Mouse (Mus musculus) retina, embryonic 14.5 days (tissue): ENCODE measurements at regions not wholly inside any gene's neighbourhood (a gene's known extent, or its start where the extent isn't known, plus 50 kb on each side); places are given as distances from the start of the nearest gene placed in this dataset.

Source experiments
- DNase-seq: peaks from one replicate; pipeline ENCODE4 v3.0.0-alpha.2; 2015; ENCODE audit warnings: low spot score

DNA sequence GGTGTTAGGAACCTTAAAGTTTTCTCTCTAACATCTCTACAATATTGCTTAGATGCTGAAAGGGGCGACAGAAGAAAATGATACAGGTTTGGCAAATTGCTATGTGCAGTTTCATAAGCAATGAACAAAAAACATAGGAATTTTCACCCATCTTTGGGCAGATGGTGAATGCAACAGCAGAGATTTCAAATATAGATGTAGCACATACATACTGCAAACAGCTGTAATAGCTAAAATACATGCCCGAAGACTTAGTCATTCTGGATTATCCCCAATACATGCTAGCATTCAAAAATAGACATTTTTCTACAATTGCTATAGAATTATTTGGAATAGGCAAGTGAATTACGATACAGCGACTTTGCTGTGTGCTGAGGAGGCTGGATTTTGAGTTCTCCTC is 544.1 kb downstream of the D3Ertd751e start:
- DNase-seq: no peak

DNA sequence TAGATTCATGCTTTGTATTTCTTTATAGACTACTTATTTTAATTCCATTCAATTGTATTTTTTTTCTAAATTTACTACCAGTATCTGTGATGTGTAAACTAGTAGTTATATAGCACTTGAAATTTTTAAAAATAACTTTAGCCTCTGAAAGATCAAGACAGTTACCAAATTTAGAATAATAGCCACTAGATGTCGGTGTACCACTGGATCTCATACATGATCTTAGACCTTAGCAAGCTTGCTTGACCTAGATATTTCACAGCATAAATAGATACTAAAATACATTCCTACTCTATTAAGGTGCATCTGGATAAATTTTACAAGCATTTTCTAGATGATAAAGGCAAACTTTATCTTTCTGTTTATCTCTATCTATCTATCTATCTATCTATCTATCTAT is 570.0 kb downstream of the D3Ertd751e start:
- DNase-seq: peak; percentile 17

GRCm38 (mm10) chr3:42327708-42328107 is 585.3 kb downstream of the D3Ertd751e start:
- no peak for DNase-seq

GRCm38 (mm10) chr3:42342806-42343205 is 600.4 kb downstream of the D3Ertd751e start:
- DNase-seq: peak; percentile 2

GRCm38 (mm10) chr3:42376785-42377184 is 634.4 kb downstream of the D3Ertd751e start:
- no peak for DNase-seq

GRCm38 (mm10) chr3:42382151-42382550 is 639.7 kb downstream of the D3Ertd751e start:
- no peak for DNase-seq

DNA sequence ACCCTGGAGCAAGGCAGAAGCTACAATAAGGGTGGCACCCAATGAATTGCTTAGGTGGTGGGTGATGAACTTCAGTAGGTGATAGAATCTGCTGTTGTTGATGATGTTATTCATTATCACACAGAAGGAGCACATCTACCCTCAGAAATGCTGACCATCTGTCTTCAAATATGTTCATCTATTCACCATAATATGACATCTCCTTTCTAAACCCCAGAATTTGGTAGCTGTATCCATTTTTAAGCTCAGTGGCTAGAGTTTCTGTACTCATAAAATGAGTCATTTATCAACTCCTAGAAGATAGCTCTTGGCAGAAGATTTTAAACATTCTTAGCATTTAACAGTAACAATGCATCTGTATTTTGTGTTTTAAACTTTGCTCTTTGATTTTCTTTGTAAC is 660.3 kb downstream of the D3Ertd751e start:
- no peak for DNase-seq

GRCm38 (mm10) chr3:42408958-42409633 is 666.7 kb downstream of the D3Ertd751e start:
- DNase-seq: no peak

DNA sequence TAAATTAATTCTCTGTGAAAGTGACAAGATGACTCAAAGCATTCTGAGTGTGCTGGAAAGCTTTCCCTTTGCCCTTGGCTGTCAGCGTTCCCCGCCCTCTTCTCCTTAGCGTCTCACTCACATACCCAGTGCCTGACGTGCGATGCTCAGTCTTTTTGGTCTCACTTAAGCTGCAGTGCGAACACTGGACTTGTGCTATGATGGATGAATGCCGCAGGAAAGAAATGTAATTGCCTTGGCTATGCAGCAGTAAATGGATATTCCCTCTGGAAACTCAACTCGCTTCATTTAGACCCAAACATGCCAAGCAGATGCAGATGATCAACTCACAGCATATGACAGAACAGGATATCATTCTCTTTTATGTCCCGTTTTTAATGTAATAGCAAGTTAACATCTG is 685.0 kb downstream of the D3Ertd751e start:
- peak; percentile 5 for DNase-seq

DNA sequence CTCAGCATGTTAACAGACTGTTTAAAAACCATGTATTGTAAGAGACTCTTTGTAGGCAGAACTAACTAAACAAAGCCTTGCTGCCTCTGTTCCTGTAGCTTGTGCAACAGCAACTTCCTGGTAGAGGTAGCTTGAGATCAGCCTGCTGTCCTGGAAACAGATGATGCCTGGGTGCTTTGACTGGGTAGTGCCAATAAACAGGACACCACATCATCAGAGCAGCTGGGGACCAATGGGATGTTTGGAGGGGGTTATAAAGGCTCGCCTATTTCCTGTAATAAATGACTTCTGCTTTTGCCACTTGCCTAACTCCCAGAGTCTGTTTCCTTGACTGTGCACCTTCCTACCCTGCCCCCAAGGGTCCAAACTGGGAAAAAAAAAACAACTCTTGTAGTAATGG is 707.2 kb downstream of the D3Ertd751e start:
- no peak for DNase-seq

DNA sequence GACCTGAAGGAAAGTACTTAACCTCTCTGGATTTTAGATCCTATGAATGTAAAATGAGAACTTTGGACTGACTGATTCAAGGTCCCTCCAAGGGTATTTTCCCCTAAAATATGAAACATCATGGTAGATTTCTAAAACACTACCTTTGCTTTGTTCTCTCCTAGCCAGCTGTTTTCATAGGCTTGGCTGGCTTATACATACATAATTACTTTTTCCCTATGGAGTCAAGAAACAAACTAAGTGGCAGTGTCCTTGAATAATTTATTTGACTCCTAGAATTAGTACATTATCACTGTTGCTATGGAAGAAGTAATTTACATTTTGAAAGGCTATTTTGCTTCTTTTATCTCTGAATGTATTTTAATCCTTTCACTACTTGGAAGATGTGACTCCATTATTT is 721.9 kb downstream of the D3Ertd751e start:
- peak; percentile 45 for DNase-seq

GRCm38 (mm10) chr3:42467125-42467524 is 724.7 kb downstream of the D3Ertd751e start:
- no peak for DNase-seq

DNA sequence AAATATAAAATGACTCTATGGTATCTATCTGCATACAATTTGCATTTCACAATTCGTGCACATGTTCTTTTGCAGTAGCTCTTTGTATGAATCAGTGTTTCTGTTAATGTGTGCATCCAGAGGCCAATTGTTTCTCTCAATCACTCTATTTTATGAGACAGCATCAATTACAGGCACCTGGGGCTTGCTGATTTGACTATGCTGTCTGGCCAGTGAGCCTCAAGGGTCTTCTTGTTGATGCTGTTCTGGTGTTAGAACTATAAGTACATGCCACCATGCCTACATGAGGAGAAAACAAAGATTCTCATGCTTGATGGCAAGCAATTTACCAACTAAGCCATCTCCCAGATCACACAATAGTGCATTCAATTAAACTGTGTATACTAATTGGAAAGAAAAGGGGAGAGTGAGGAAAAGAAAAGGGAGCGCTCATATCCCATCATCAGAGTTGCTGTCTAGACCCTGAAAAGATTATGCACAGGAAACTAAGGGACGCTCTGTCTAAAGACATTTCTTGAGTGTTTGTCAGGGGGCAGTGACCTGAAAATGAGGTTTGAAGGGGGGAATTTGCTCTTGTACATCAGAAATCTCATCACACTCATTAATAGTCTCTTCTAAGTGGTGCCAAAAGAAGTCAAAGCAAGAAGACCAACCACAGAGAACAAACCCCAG is 772.6 kb downstream of the D3Ertd751e start:
- DNase-seq: peak; percentile 86

GRCm38 (mm10) chr3:42516286-42516685 is 773.9 kb downstream of the D3Ertd751e start:
- peak; percentile 59 for DNase-seq

- no peak for DNase-seq
Observed at GRCm38 (mm10) chr3:42531397-42531796, 789.0 kb downstream of the D3Ertd751e start.

DNA sequence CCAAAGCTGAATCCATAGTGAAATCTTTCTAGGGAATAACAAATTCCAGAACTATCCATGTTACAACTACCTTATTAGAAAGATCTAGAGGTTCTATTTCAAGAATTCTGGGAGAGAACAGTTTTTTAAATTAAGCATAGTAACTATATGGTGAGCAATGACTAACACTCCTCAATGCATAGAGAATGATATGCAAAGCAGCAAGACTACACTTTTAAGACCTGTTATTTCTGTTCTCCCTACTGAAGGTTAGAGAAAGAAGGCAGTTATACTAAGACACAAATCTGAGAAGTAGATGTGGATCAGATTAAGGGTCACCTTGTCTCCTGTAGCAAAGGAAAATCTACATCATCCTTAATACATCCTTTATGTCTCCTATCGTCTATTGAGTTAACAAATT is 824.3 kb downstream of the D3Ertd751e start:
- no peak for DNase-seq

- DNase-seq: peak; percentile 42
Observed at GRCm38 (mm10) chr3:42570364-42571024, 828.1 kb downstream of the D3Ertd751e start.

DNA sequence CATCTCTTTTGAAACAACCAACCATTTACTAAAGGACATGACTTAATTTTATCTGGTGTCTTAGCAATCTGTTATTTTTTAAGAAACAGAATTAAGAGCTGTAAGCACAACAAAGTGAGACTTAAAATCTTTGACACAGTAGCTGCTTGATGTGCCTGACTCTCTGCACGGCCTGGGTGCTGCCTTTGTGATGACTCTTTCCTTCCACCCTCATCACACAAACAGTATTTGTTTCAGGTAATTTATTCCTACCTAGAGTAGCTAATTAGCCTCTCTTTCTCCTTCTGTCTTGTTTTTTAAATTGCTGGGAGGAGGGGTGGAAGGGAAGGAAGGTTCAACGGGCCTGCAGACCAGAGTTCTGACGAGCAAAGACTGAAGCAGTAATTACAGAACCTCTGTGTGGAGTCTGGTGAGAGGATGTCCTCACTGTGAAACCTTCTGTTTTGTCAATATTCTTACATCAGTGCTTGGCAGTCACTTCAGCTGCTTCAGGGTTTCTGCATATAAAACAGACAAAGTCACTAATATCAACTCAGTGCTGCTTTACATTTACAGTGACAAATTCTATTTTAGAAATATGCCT is 829.6 kb downstream of the D3Ertd751e start:
- DNase-seq: no peak

DNA sequence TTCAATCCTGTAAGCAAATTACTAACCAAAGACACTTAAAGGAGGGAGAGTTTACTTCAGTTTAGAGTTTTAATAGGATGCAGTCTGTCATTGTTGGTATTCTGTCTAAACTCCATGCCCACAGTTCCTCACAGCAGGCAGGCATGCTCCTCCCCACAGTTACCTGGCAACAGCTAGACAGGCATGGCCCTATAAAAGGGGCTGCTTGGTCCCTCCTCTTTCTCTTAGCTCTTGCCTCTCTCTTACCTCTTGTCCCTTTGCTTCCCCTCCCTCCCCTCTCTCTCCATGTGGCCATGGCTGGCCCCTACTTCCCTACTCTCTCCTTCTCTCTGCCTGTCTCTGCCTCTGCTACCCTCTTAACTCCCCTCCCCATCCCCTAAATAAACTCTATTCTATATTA is 830.7 kb downstream of the D3Ertd751e start:
- DNase-seq: peak; percentile 6

- no peak for DNase-seq
Observed at GRCm38 (mm10) chr3:42582311-42582710, 839.9 kb downstream of the D3Ertd751e start.

- DNase-seq: no peak
Observed at GRCm38 (mm10) chr3:42587296-42587932, 845.0 kb downstream of the D3Ertd751e start.

GRCm38 (mm10) chr3:42589516-42589915 is 847.1 kb downstream of the D3Ertd751e start:
- no peak for DNase-seq
